Mouse (Mus musculus): Measurements from ENCODE around the gene Spata2. TPM values are rescaled to one million over a fixed set of nuclear protein-coding genes. Genes with fewer than 3 reads are reported as not detected.

The Spata2 gene
- polyA plus RNA-seq, 1 experiment from 2014 or later, result 11.5 TPM

DNA sequence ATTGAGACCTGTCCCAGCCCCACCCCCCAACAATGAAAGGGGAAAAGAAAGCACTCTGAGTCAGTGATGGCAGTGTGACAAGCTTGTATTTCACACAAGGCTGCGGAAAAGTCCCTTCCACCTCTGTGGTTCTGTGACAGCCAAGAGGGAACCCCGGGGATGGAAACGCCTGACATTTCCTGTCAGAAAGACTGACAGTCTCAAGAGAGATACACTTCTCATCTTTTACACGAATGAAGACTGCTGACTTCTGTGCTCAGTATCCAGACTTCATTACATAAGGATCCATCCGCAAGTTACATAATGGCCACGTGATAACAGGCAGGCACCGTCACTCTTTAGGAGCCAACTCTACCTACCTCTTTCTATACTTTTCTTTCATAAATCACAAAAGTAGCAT is 3.8 kb upstream of the Spata2 start:
- WGBS, result 81% methylated on average over 7 of the region's 7 CpGs
- Histone ChIP-seq H3K4me2 (replicated peaks; ENCODE audit: low read depth) (no peak overlapping the region), H3K36me3 (ENCODE audit: control insufficient read depth, insufficient read depth) (no peaks in the 10 kb centered on the region), H3K27ac (ENCODE audit: low read depth, low read length) (no peak overlapping the region), H3K27me3 (replicated peaks; ENCODE audit: control insufficient read depth, insufficient read depth, low read length) (no peaks in the 10 kb centered on the region), H3K9me3 (ENCODE audit: control insufficient read depth) (no peaks in the 10 kb centered on the region), H3K4me1 (replicated peaks; ENCODE audit: control insufficient read depth, insufficient read depth, low read length) (0 out of 2 replicates have a peak, but pooled peaks cover 3% of the 10 kb centered on the region), H3K4me3 (ENCODE audit: low read depth, low read length) (no peak overlapping the region), H3K9ac (ENCODE audit: low read depth, low read length) (no peak overlapping the region)
- TF ChIP-seq CTCF (IDR thresholded peaks at IDR 0.05; ENCODE audit: low read depth), result no peak
- no peak for ATAC-seq

DNA sequence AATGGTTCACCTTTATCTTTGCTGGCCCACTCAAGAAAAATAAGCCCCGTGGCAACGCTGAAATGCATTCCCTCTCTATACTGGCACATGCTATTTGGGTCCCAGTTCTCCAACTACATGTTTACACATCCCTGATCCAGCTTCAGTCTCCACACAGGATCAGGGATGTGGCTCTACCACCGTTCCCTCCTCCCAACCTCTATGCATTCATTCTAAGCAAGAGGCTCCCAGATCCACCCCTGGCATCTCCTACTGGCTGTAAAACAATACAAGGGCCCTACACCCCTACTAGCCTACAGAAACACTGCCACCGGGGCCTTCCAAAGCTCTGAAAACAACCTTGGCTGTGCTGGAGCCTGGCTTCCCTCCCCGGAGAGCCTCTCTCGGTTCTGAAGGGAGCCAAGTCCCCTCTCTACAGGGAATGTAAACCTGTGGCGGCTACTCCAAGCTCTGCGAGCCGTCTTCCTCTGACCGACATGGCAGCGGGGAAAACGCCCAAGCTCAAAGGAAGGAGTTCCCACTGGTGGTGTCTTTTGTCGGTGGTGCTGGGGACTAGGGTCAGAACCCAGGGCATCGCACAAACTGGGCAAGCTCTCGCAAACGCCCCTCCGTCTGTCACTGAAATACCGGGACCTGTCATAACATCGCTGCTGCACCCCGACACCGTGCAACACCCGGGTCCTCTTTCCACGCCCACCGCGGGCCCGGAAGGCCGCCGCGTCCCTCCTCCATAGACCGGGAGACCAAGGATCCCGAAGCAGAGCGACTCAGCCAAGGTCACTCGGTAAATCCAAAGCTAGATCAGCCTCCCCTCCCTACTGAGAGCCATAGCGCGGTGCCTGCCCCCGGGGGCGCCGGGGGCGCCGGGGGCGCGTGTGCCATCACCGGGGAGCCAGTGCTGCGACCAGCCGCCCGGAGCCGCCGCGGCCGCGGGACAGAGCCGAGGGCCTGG is 654 bp downstream of the Spata2 start, which contains the start of gene Rnf114:
Gene Rnf114, plus strand, starts transcription at position 889 of the 952 bp plus-strand sequence.
- H3K4me2 ChIP-seq (replicated peaks; ENCODE audit: low read depth), result peak within 1 kb of the TSS; percentile 87
- peak within 1 kb of the TSS; percentile 95 for H3K27ac ChIP-seq (ENCODE audit: low read depth, low read length)
- no peaks in the 10 kb centered on the region for H3K36me3 ChIP-seq (ENCODE audit: control insufficient read depth, insufficient read depth)
- 2% methylated on average over 52 of the region's 52 CpGs for WGBS
- no peaks in the 10 kb centered on the region for H3K9me3 ChIP-seq (ENCODE audit: control insufficient read depth)
- H3K27me3 ChIP-seq (replicated peaks; ENCODE audit: control insufficient read depth, insufficient read depth, low read length), result no peaks in the 10 kb centered on the region
- H3K4me1 ChIP-seq (replicated peaks; ENCODE audit: control insufficient read depth, insufficient read depth, low read length), result 0 out of 2 replicates have a peak, but pooled peaks cover 6% of the 10 kb centered on the region
- ATAC-seq, result peak; percentile 53
- H3K4me3 ChIP-seq (ENCODE audit: low read depth, low read length), result peak within 1 kb of the TSS; percentile 100
- no peak for TF ChIP-seq CTCF (IDR thresholded peaks at IDR 0.05; ENCODE audit: low read depth)
- H3K9ac ChIP-seq (ENCODE audit: low read depth, low read length), result peak within 1 kb of the TSS; percentile 98

DNA sequence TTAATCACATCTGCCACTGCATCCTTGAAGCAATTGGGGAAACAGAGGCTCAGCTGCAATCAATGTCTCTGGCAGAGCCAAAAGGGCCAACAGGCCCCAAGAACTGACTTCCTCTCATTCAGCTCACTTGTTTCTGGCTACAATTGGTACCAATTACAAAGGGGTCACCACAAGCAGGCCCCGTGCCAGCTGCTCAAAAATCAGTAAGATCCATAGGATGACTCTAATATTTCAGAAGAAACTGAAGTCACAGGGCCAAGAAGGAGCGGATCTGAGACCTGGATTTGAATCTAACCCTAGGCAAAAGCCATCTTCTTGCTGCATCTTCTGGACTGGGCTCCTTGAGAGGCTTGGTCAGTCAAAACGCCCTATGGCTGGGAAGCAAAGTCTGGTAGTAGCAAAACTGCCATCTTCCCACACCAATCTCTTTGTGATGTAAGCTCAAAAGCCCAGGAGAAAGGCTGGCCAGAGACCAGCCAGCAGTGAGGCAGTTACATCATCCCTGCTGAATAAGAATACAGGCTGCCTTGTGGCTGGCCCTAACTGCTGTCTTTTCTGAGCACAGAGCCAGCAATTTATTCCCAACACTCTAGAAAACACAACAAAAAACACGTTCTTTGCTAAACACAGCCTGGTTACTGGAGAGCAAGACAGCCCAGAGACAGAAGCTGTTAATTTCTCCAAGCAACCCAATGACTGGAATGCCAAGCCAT is 1.7 kb downstream of the Spata2 start:
- H3K4me3 ChIP-seq (ENCODE audit: low read depth, low read length), result 0 out of 2 replicates have a peak overlapping the region, but pooled peaks have one; percentile 100
- H3K27me3 ChIP-seq (replicated peaks; ENCODE audit: control insufficient read depth, insufficient read depth, low read length), result no peaks in the 10 kb centered on the region
- ATAC-seq, result no peak
- H3K27ac ChIP-seq (ENCODE audit: low read depth, low read length), result no peak overlapping the region
- H3K9me3 ChIP-seq (ENCODE audit: control insufficient read depth), result no peaks in the 10 kb centered on the region
- 85% methylated on average over 4 of the region's 4 CpGs for WGBS
- H3K9ac ChIP-seq (ENCODE audit: low read depth, low read length), result peak overlapping the region; percentile 98; the same call in 1 of the 2 replicates
- H3K4me2 ChIP-seq (replicated peaks; ENCODE audit: low read depth), result peak overlapping the region; percentile 87
- H3K36me3 ChIP-seq (ENCODE audit: control insufficient read depth, insufficient read depth), result 0 out of 2 replicates have a peak, but pooled peaks cover 5% of the 10 kb centered on the region
- H3K4me1 ChIP-seq (replicated peaks; ENCODE audit: control insufficient read depth, insufficient read depth, low read length), result peaks cover 6% of the 10 kb centered on the region; the same call in 1 of the 2 replicates
- TF ChIP-seq CTCF (IDR thresholded peaks at IDR 0.05; ENCODE audit: low read depth), result no peak

DNA sequence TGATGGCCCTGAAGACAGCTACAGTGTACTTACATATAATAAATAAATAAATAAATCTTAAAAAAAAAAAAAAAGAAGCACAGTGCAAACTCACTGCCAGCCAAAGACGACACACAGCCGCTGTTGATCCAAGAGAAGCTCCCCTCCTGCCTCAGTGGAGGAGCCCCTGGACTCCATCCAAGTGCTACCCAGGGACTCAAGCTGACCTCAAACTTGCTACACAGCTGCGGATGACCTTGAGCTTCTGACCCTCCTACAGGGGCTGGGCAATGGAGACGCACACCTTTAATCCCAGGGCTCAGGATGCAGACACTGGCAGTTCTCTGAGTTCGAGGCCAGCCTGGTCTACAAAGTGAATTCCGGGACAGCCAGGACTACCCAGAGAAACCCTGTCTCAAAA is 4.7 kb downstream of the Spata2 start:
- Histone ChIP-seq H3K9ac (ENCODE audit: low read depth, low read length) (no peak overlapping the region), H3K4me1 (replicated peaks; ENCODE audit: control insufficient read depth, insufficient read depth, low read length) (peaks cover 6% of the 10 kb centered on the region; the same call in 1 of the 2 replicates), H3K27ac (ENCODE audit: low read depth, low read length) (no peak overlapping the region), H3K36me3 (ENCODE audit: control insufficient read depth, insufficient read depth) (peaks cover 29% of the 10 kb centered on the region), H3K4me3 (ENCODE audit: low read depth, low read length) (no peak overlapping the region), H3K27me3 (replicated peaks; ENCODE audit: control insufficient read depth, insufficient read depth, low read length) (no peaks in the 10 kb centered on the region), H3K4me2 (replicated peaks; ENCODE audit: low read depth) (no peak overlapping the region), H3K9me3 (ENCODE audit: control insufficient read depth) (no peaks in the 10 kb centered on the region)
- TF ChIP-seq CTCF (IDR thresholded peaks at IDR 0.05; ENCODE audit: low read depth), result no peak
- no peak for ATAC-seq
- 88% methylated on average over 6 of the region's 6 CpGs for WGBS

DNA sequence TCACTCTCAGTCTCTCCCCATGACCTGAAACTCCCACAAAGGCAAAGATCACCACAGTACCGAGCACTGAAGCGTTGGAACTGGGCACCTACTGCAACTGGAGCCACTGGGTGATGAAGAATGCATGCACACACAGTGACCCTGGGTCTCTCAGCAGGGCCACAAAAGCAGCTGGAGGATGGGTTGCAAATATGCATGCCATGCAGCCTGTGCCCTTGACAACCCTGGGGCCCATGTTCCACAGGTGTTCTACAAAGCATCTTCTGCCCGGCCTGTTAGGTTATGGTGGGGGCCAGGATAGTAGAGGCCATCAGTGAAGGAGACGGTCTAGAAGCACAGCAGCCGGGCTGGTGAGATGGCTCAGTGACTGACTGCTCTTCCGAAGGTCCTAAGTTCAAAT is 5.1 kb downstream of the Spata2 start:
- no peaks in the 10 kb centered on the region for H3K27me3 ChIP-seq (replicated peaks; ENCODE audit: control insufficient read depth, insufficient read depth, low read length)
- no peak for TF ChIP-seq CTCF (IDR thresholded peaks at IDR 0.05; ENCODE audit: low read depth)
- peaks cover 6% of the 10 kb centered on the region; the same call in 1 of the 2 replicates for H3K4me1 ChIP-seq (replicated peaks; ENCODE audit: control insufficient read depth, insufficient read depth, low read length)
- ATAC-seq, result no peak
- no peaks in the 10 kb centered on the region for H3K9me3 ChIP-seq (ENCODE audit: control insufficient read depth)
- no peak overlapping the region for H3K4me2 ChIP-seq (replicated peaks; ENCODE audit: low read depth)
- no peak overlapping the region for H3K4me3 ChIP-seq (ENCODE audit: low read depth, low read length)
- no peak overlapping the region for H3K27ac ChIP-seq (ENCODE audit: low read depth, low read length)
- 83% methylated on average over 6 of the region's 6 CpGs for WGBS
- H3K9ac ChIP-seq (ENCODE audit: low read depth, low read length), result no peak overlapping the region
- H3K36me3 ChIP-seq (ENCODE audit: control insufficient read depth, insufficient read depth), result peaks cover 33% of the 10 kb centered on the region

DNA sequence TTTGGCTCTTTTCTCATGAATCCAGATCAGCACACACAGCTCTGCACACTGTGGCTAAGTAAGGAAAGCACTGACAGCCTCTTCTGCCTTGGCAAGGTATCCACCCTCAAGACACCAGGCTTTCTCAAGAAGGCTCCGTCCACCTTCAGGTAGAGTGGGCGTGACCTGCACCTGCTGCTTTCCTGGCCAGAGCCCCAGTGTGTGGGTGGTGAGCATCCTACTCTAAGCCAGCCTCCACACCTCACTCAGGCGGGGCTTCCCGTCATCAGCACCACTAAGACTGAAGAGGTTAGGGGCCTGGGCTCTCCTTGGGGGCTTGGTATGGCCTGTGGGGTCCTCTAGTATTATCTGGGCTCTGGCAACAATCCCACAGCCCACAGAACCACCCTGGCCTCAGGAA is 6.1 kb downstream of the Spata2 start:
- no peak overlapping the region for H3K4me2 ChIP-seq (replicated peaks; ENCODE audit: low read depth)
- H3K9me3 ChIP-seq (ENCODE audit: control insufficient read depth), result no peaks in the 10 kb centered on the region
- peaks cover 34% of the 10 kb centered on the region for H3K36me3 ChIP-seq (ENCODE audit: control insufficient read depth, insufficient read depth)
- H3K4me3 ChIP-seq (ENCODE audit: low read depth, low read length), result no peak overlapping the region
- H3K4me1 ChIP-seq (replicated peaks; ENCODE audit: control insufficient read depth, insufficient read depth, low read length), result peaks cover 4% of the 10 kb centered on the region; the same call in 1 of the 2 replicates
- 0 out of 2 replicates have a peak overlapping the region, but pooled peaks have one; percentile 26 for H3K9ac ChIP-seq (ENCODE audit: low read depth, low read length)
- peak overlapping the region; percentile 68 for H3K27ac ChIP-seq (ENCODE audit: low read depth, low read length)
- no peak for TF ChIP-seq CTCF (IDR thresholded peaks at IDR 0.05; ENCODE audit: low read depth)
- 49% methylated on average over 4 of the region's 4 CpGs for WGBS
- ATAC-seq, result no peak
- no peaks in the 10 kb centered on the region for H3K27me3 ChIP-seq (replicated peaks; ENCODE audit: control insufficient read depth, insufficient read depth, low read length)

Data from intestine, postnatal 0 days (tissue).